Mouse (Mus musculus) C2C12 (cell line): ENCODE data around the gene Ror2.

Experiments
- CEBPB ChIP-seq: IDR thresholded peaks from one replicate; pipeline ENCODE4 v1.6.1; 2011; ENCODE audit warnings: low read depth, mild to moderate bottlenecking, control low read depth, moderate library complexity
- CTCF ChIP-seq: IDR thresholded peaks from one replicate; pipeline ENCODE4 v1.5.1; 2011; ENCODE audit not compliant: control insufficient read depth, insufficient read depth, insufficient read length
- FOSL1 ChIP-seq: IDR thresholded peaks from one replicate; pipeline ENCODE4 v1.8.0; 2011; ENCODE audit warnings: mild to moderate bottlenecking, low read length; ENCODE audit not compliant: poor library complexity, insufficient read depth, severe bottlenecking
- MAX ChIP-seq: IDR thresholded peaks from one replicate; pipeline ENCODE4 v1.6.1; 2011; ENCODE audit warnings: mild to moderate bottlenecking, control low read depth
- MYOG ChIP-seq: IDR thresholded peaks from one replicate; pipeline ENCODE4 v1.6.1; 2011; ENCODE audit not compliant: control insufficient read depth, insufficient read length; ENCODE audit errors: extremely low read depth
- USF1 ChIP-seq: IDR thresholded peaks from one replicate; pipeline ENCODE4 v1.6.1; 2011; ENCODE audit warnings: low read depth, mild to moderate bottlenecking, control low read depth, moderate library complexity

GRCm38 (mm10) chr13:53219889-53220288 is 66.0 kb downstream of the Ror2 start:
- no peak for TF ChIP-seq CTCF
- TF ChIP-seq MAX, result no peak
- TF ChIP-seq CEBPB, result no peak
- no peak for TF ChIP-seq MYOG
- TF ChIP-seq FOSL1, result no peak
- TF ChIP-seq USF1, result no peak
